Mouse (Mus musculus) cortical plate, adult 2 months (tissue): ENCODE data around the gene Dock2.

Experiments used
- CTCF ChIP-seq: fragments of 200-500 bp; IDR thresholded peaks from 2 replicates; pipeline ENCODE4 v1.5.1; 2011; ENCODE audit warnings: mild to moderate bottlenecking, control low read depth, low read length; ENCODE audit not compliant: insufficient read depth; ENCODE audit errors: extremely low read depth
- POLR2A ChIP-seq: fragments of 200-500 bp; IDR thresholded peaks from 2 replicates; pipeline ENCODE4 v1.6.1; 2011; ENCODE audit warnings: mild to moderate bottlenecking, low read length, control low read depth; ENCODE audit not compliant: insufficient read depth; ENCODE audit errors: extremely low read depth

GRCm38 (mm10) chr11:34771221-34771986, 12.3 kb downstream of the Dock2 start:
- TF ChIP-seq POLR2A: no peak
- no peak for TF ChIP-seq CTCF
